Mouse (Mus musculus) ES-E14 (cell line): ENCODE measurements around the gene Pcnx3. TPM values are rescaled to one million over a fixed set of nuclear protein-coding genes. Genes with fewer than 3 reads are reported as not detected.

Experiments used
- DNase-seq: peaks from one replicate; pipeline ENCODE4 v3.0.0-alpha.2; 2013; ENCODE audit warnings: low read depth, low spot score
- H3K27ac ChIP-seq: 2 replicates; pipeline ENCODE4 v1.5.1; 2012; ENCODE audit warnings: low read depth, mild to moderate bottlenecking, low read length, moderate library complexity, mixed read lengths; ENCODE audit not compliant: poor library complexity, insufficient read depth, severe bottlenecking
- H3K36me3 ChIP-seq: 2 replicates; pipeline ENCODE4 v1.6.1; 2012; ENCODE audit warnings: mild to moderate bottlenecking, low read length, moderate library complexity, mixed read lengths; ENCODE audit not compliant: control insufficient read depth, poor library complexity, insufficient read depth, severe bottlenecking
- H3K4me1 ChIP-seq, 2 experiments: fragments of 150-350 bp in 1 of 2; sonication (generic) in 1 of 2; 2 replicates each; pipeline ENCODE4 v1.6.1; 2012; ENCODE audit warnings: low read length in 2 of 2, mild to moderate bottlenecking in 1 of 2, mixed read lengths in 1 of 2; ENCODE audit not compliant: control insufficient read depth in 2 of 2, insufficient read depth in 2 of 2, poor library complexity in 1 of 2
- H3K4me3 ChIP-seq, 2 experiments: fragments of 150-350 bp in 1 of 2; sonication (generic) in 1 of 2; 2 replicates each; pipeline ENCODE4 v1.5.1; 2012; ENCODE audit warnings: low read length in 2 of 2, low read depth in 1 of 2, mild to moderate bottlenecking in 1 of 2, mixed read lengths in 1 of 2; ENCODE audit not compliant: insufficient read depth in 1 of 2, poor library complexity in 1 of 2, severe bottlenecking in 1 of 2
- H3K9ac ChIP-seq: 2 replicates; pipeline ENCODE4 v1.6.1; 2012; ENCODE audit warnings: low read depth, mild to moderate bottlenecking, low read length, mixed read lengths; ENCODE audit not compliant: poor library complexity, insufficient read depth, severe bottlenecking
- H3K9me3 ChIP-seq: fragments of 150-350 bp; sonication (generic); 2 replicates; pipeline ENCODE4 v1.6.1; 2012; ENCODE audit warnings: low read depth, mild to moderate bottlenecking, low read length; ENCODE audit not compliant: control insufficient read depth, insufficient read depth
- CHD2 ChIP-seq: IDR thresholded peaks from 2 replicates; pipeline ENCODE4 v1.6.1; 2014; ENCODE audit warnings: mild to moderate bottlenecking, low read depth, low read length, inconsistent platforms
- HCFC1 ChIP-seq: IDR thresholded peaks from 2 replicates; pipeline ENCODE4 v1.6.1; 2012; ENCODE audit warnings: low read length, inconsistent platforms, borderline replicate concordance; ENCODE audit not compliant: insufficient read depth
- MAFK ChIP-seq: IDR thresholded peaks from 2 replicates; pipeline ENCODE4 v1.6.1; 2014; ENCODE audit warnings: mild to moderate bottlenecking, low read depth, low read length, inconsistent platforms; ENCODE audit not compliant: insufficient read depth
- ZC3H11A ChIP-seq: IDR thresholded peaks from 2 replicates; pipeline ENCODE4 v1.6.1; 2012; ENCODE audit warnings: low read depth, mild to moderate bottlenecking, inconsistent platforms, low read length, borderline replicate concordance
- ZNF384 ChIP-seq: IDR thresholded peaks from 2 replicates; pipeline ENCODE4 v1.6.1; 2012; ENCODE audit warnings: low read depth, low read length, inconsistent platforms
- in situ Hi-C, 2 experiments: fragments of 600-800 bp; cut with MboI; formaldehyde crosslinking; loops; one replicate each; pipeline ENCODE4 v1.15.1; 2025; ENCODE audit warnings: low sequenced_read_pairs in 2 of 2, inconsistent platforms in 1 of 2; ENCODE audit not compliant: unreplicated experiment in 2 of 2
- total RNA-seq: library from RNA; depleted of rRNA; stranded (reverse); fragments of 300-350 nt; gene quantifications from 2 replicates; pipeline ENCODE4 v1.2.3, GENCODE M21; 2012

Gene Pcnx3
- total RNA-seq, 1 experiment, result 63.9 TPM

GRCm38 (mm10) chr19:5653969-5654719 lies 34.6 kb downstream of the Pcnx3 start:
- H3K9me3 ChIP-seq, result no peaks in the 10 kb centered on the region
- H3K4me1 ChIP-seq, result peaks cover 2 to 16% of the 10 kb centered on the region in 2 experiments; a peak in 2 of 4 replicates
- no peak for TF ChIP-seq CHD2
- TF ChIP-seq ZC3H11A, result no peak
- TF ChIP-seq ZNF384, result no peak
- no peak for TF ChIP-seq HCFC1
- no peak for TF ChIP-seq MAFK
- peaks cover 8% of the 10 kb centered on the region; the same call in 1 of the 2 replicates for H3K36me3 ChIP-seq
- peak overlapping the region; percentile 62 to 75 for H3K4me3 ChIP-seq
- H3K27ac ChIP-seq, result no peak overlapping the region
- in situ Hi-C loops, result no loop called here
- H3K9ac ChIP-seq, result peak overlapping the region; percentile 54
- DNase-seq, result peak; percentile 66

GRCm38 (mm10) chr19:5652570-5652969 lies 36.1 kb downstream of the Pcnx3 start:
- no peak for TF ChIP-seq HCFC1
- no peak for TF ChIP-seq MAFK
- TF ChIP-seq ZC3H11A, result no peak
- no peak for TF ChIP-seq CHD2
- TF ChIP-seq ZNF384, result no peak
- Histone ChIP-seq H3K4me1 (peaks cover 2 to 22% of the 10 kb centered on the region in 2 experiments; a peak in 2 of 4 replicates), H3K9me3 (no peaks in the 10 kb centered on the region), H3K4me3 (no peak overlapping the region), H3K36me3 (peaks cover 8% of the 10 kb centered on the region; the same call in 1 of the 2 replicates), H3K27ac (no peak overlapping the region), H3K9ac (no peak overlapping the region)
- no peak for DNase-seq
- in situ Hi-C loops, result no loop called here

- Histone ChIP-seq H3K9me3 (no peaks in the 10 kb centered on the region), H3K9ac (no peak overlapping the region), H3K4me1 (peaks cover 2 to 23% of the 10 kb centered on the region in 2 experiments; a peak in 2 of 4 replicates), H3K27ac (no peak overlapping the region), H3K36me3 (peaks cover 12% of the 10 kb centered on the region; the same call in 1 of the 2 replicates), H3K4me3 (no peak overlapping the region)
- no peak for DNase-seq
- in situ Hi-C loops, result no loop called here
- TF ChIP-seq MAFK, result no peak
- no peak for TF ChIP-seq ZC3H11A
- no peak for TF ChIP-seq ZNF384
- TF ChIP-seq HCFC1, result no peak
- TF ChIP-seq CHD2, result no peak
These were observed 37.0 kb downstream of the Pcnx3 start for GRCm38 (mm10) chr19:5651502-5652274.

GRCm38 (mm10) chr19:5649298-5649741 lies 39.4 kb downstream of the Pcnx3 start:
- peaks cover 22% of the 10 kb centered on the region for H3K36me3 ChIP-seq
- no peak overlapping the region for H3K9ac ChIP-seq
- H3K9me3 ChIP-seq, result no peaks in the 10 kb centered on the region
- peaks cover 2 to 19% of the 10 kb centered on the region in 2 experiments; a peak in 2 of 4 replicates for H3K4me1 ChIP-seq
- TF ChIP-seq ZNF384 (no peak), MAFK (no peak), HCFC1 (no peak), CHD2 (no peak), ZC3H11A (no peak)
- H3K27ac ChIP-seq, result peak overlapping the region; percentile 22; the same call in 1 of the 2 replicates
- in situ Hi-C loops, result no loop called here
- H3K4me3 ChIP-seq, result peak overlapping the region in 1 of 2 experiments; percentile 49; a peak in 2 of 4 replicates
- DNase-seq, result no peak
